Mouse (Mus musculus) forebrain, embryonic 11.5 days (tissue): ENCODE measurements around the gene Trmt112. TPM values are rescaled to one million over a fixed set of nuclear protein-coding genes. Genes with fewer than 3 reads are reported as not detected.
"Not testable (repeated sequence)": the region's sequence is repeated elsewhere in the genome, so short reads cannot be mapped to it uniquely, and the experiment has no call there.

ENCODE experiments used
- ATAC-seq: fragments of 200-750 bp; cut with Nextera tagmentation; replicated peaks from 2 replicates; pipeline ENCODE4 v1.8.0; 2017; ENCODE audit warnings: moderate TSS enrichment; ENCODE audit not compliant: low FRiP score
- DNase-seq: peaks from one replicate; pipeline ENCODE4 v3.0.0-alpha.2; 2017; ENCODE audit warnings: low spot score
- H3K27ac ChIP-seq: fragments of 300-500 bp; sonication (generic); 2 replicates; pipeline ENCODE4 v1.5.1; 2014; ENCODE audit warnings: low read depth, low read length
- H3K27me3 ChIP-seq: fragments of 300-500 bp; sonication (generic); 2 replicates; pipeline ENCODE4 v1.6.1; 2014; ENCODE audit warnings: mild to moderate bottlenecking, low read length, mixed read lengths; ENCODE audit not compliant: control insufficient read depth, insufficient read depth
- H3K36me3 ChIP-seq: fragments of 300-500 bp; sonication (generic); 2 replicates; pipeline ENCODE4 v1.6.1; 2014; ENCODE audit warnings: mild to moderate bottlenecking, low read length, moderate library complexity, mixed read lengths; ENCODE audit not compliant: control insufficient read depth, insufficient read depth
- H3K4me1 ChIP-seq: fragments of 300-500 bp; sonication (generic); replicated peaks from 2 replicates; pipeline ENCODE4 v1.6.1; 2014; ENCODE audit warnings: low read length, mixed read lengths; ENCODE audit not compliant: control insufficient read depth, insufficient read depth
- H3K4me2 ChIP-seq: fragments of 300-500 bp; sonication (generic); 2 replicates; pipeline ENCODE4 v1.6.1; 2014; ENCODE audit warnings: low read depth, mild to moderate bottlenecking, low read length, moderate library complexity, mixed read lengths; ENCODE audit not compliant: severe bottlenecking
- H3K4me3 ChIP-seq: fragments of 300-500 bp; sonication (generic); 2 replicates; pipeline ENCODE4 v1.5.1; 2014; ENCODE audit warnings: low read depth, low read length
- H3K9ac ChIP-seq: fragments of 300-500 bp; sonication (generic); 2 replicates; pipeline ENCODE4 v1.6.1; 2014; ENCODE audit warnings: low read length
- H3K9me3 ChIP-seq: fragments of 300-500 bp; sonication (generic); 2 replicates; pipeline ENCODE4 v1.6.1; 2016; ENCODE audit warnings: low read length, mixed read lengths; ENCODE audit not compliant: control insufficient read depth
- WGBS: fragments of 180-500 bp; shearing (Covaris S2); extraction: QIAGEN DNeasy Blood & Tissue Kit; methylation state at CpG from one replicate; pipeline ENCODE4 v1.1.7; 2014; 5-methylcytosine and 5-hydroxymethylcytosine counted together
- polyA plus RNA-seq: library from polyadenylated mRNA; unstranded; fragments of >200 nt; fragmentation: Nextera tagmentation; extraction: Ambion mirVana; gene quantifications from 2 replicates; pipeline ENCODE4 v1.2.1, GENCODE M21; 2014

Trmt112 gene
- polyA plus RNA-seq, 1 experiment from 2014 or later, result 152 TPM

DNA sequence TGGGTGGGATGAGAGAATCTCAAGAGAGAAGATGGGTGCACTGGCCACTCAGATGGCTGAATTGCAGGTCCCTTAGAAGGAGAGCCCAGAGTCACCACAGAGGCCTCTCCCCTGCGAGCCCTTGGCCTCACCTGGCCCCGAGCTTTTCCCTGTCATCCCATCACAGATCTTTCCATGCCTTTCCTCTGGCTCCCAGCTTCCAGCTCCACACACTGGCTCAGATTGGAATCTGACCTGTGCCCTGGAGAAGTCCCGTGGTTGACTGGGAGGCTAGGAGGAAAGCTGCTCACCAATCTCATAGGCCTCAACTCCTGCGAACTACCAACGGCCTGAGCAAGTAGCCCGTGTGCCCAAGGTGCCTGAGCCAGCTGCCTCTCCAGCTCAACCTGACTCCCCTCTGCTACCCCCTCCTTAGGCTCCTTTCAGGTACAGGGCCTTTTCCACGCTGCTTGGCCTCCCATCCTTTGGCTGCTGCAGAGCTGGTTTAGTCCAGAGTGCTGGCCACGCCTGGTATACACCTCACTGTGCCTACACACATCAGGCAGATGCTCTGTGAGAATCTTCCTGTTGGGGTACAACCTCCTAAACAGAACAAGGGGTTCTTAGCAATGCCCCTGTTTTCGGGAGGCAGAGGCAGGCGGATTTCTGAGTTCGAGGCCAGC is 3.9 kb upstream of the Trmt112 start:
- Histone ChIP-seq H3K4me2 (no peak overlapping the region), H3K4me1 (peaks cover 12% of the 10 kb centered on the region; the same call in 1 of the 2 replicates), H3K27ac (no peak overlapping the region), H3K9me3 (no peaks in the 10 kb centered on the region), H3K36me3 (peaks cover 4% of the 10 kb centered on the region), H3K9ac (no peak overlapping the region), H3K27me3 (no peaks in the 10 kb centered on the region), H3K4me3 (no peak overlapping the region)
- DNase-seq (no peak), ATAC-seq (no peak)
- 94% methylated on average over 11 of the region's 11 CpGs for WGBS

DNA sequence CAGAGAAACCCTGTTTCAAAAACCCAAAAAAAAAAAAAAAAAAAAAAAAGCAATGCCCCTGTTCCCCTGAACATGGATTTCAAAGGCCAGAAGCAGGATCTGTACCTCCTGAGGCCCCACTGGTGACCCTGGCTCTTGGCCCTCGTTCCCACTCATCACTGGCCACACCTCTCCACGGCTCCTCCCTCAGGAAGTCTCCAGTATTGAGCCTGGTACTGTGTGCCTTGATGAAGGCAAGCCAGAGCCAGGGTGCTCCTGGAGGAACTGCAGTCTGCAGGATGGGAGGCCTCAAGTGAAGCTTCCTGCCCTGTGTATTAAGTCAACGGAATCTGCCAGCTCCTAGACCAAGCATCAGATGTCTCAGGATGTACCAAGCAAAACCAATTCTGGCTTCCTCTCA is 3.3 kb upstream of the Trmt112 start:
- Histone ChIP-seq H3K27ac (no peak overlapping the region), H3K4me1 (peaks cover 15% of the 10 kb centered on the region), H3K36me3 (peaks cover 4% of the 10 kb centered on the region), H3K9me3 (no peaks in the 10 kb centered on the region), H3K4me2 (no peak overlapping the region), H3K9ac (no peak overlapping the region), H3K4me3 (no peak overlapping the region), H3K27me3 (no peaks in the 10 kb centered on the region)
- ATAC-seq, result no peak
- 88% methylated on average over 3 of the region's 3 CpGs for WGBS
- peak; percentile 47 for DNase-seq

DNA sequence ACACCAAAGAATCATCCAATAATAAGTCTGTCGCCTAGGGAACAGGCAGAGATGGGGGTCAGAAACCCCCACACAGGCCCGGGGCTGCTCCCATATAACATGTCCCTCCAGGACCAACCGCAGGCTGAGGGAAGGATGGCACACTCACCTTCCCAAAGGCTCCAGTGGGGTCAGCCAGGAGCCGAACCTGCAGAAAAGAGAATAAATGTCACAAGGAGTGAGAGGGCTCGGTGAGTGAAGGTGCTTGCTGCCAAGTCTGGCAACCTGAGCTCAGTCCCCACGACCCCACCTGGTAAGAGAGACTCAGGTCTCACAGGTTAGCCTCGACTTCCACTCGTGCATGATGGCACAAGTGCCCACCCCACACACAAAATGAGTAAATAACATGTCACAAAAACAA is 2.4 kb upstream of the Trmt112 start:
- WGBS, result 89% methylated on average over 8 of the region's 8 CpGs
- Histone ChIP-seq H3K36me3 (peaks cover 4% of the 10 kb centered on the region), H3K4me3 (no peak overlapping the region), H3K27me3 (no peaks in the 10 kb centered on the region), H3K4me2 (no peak overlapping the region), H3K9ac (no peak overlapping the region), H3K9me3 (no peaks in the 10 kb centered on the region), H3K4me1 (peaks cover 15% of the 10 kb centered on the region), H3K27ac (no peak overlapping the region)
- DNase-seq (no peak), ATAC-seq (no peak)

DNA sequence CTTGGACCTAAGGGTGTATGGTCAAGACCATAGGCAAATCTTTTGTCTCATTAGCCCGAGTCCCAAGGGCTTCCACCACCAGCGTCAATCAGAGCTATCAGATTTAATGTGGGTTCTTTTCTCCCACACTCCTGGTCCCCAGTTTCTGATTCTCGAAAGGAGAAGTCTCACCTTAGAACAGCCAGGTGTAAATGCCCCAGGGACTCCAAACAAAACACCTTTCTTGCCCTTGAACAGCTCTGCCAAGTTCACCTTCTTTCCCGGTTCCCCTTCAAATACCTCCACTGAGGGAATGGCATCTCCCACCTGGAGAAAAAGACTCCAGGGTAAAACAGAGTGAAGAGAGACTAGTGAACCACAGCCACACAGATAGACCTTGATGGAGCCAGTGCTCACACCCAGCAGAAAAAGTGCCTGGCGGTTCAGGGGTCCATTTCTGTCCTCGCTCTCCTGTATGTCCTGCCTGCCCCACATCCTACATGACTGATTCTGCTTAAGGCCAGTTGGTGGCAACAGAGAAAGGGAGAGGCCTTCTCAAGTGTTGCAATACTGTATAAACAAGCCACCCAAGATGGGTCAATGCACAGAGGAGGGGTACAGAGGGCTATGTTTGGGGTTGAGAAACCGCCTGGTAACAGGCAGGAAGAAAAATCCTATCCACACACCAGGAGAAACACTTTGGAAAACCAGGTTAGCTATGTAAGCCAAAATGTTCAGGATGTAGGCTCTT is 1.5 kb upstream of the Trmt112 start:
- H3K4me3 ChIP-seq, result no peak overlapping the region
- H3K4me2 ChIP-seq, result peak overlapping the region; percentile 93
- H3K4me1 ChIP-seq, result peaks cover 15% of the 10 kb centered on the region
- no peak overlapping the region for H3K9ac ChIP-seq
- no peak for DNase-seq
- ATAC-seq, result no peak
- H3K27me3 ChIP-seq, result no peaks in the 10 kb centered on the region
- H3K36me3 ChIP-seq, result peaks cover 9% of the 10 kb centered on the region
- WGBS, result 89% methylated on average over 7 of the region's 7 CpGs
- H3K27ac ChIP-seq, result no peak overlapping the region
- H3K9me3 ChIP-seq, result no peaks in the 10 kb centered on the region

DNA sequence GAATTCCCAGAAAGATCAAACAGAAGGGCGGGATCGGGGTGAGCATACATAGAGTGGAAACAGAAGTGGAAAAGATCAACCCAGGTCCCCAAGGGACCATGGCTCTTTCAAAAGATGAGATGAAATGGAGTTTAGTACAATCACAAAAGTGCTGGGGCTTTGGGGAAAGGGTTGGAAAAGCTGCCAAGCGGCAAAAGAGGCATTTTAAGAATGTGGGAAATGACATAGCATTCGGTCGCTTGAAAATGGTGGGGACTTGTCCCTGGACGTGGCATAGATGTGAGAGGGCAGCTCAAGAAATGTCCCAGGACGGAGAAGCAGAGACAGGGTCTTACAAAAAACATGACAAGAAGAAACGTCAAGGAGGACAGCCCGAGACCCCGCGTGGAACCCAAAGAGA is 477 bp upstream of the Trmt112 start:
- H3K9ac ChIP-seq, result peak overlapping the region; percentile 67
- DNase-seq (no peak), ATAC-seq (no peak)
- no peaks in the 10 kb centered on the region for H3K27me3 ChIP-seq
- WGBS, result 16% methylated on average over 11 of the region's 11 CpGs
- H3K27ac ChIP-seq, result peak overlapping the region; percentile 96
- H3K4me1 ChIP-seq, result peaks cover 15% of the 10 kb centered on the region
- H3K4me3 ChIP-seq, result peak overlapping the region; percentile 65
- no peaks in the 10 kb centered on the region for H3K9me3 ChIP-seq
- peaks cover 11% of the 10 kb centered on the region for H3K36me3 ChIP-seq
- H3K4me2 ChIP-seq, result peak overlapping the region; percentile 93

DNA sequence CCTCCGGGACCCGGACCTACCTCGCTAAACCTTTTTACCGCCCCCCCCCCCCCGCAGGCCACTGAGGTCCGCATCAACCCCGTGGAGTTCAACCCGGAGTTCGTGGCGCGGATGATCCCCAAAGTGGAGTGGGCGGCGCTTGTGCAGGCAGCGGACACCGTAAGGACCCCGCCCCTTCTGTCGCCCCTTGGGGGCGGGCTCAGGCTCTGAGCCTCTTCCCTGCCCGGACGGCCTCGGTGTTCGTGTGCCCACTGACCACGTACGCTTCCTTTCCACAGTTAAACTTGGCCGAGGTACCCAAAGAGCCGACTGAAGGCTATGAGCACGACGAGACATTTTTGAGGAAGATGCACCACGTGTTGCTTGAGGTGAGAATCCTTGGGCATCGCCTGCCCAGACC is 808 bp downstream of the Trmt112 start:
- peak overlapping the region; percentile 67 for H3K9ac ChIP-seq
- peaks cover 15% of the 10 kb centered on the region for H3K4me1 ChIP-seq
- peak overlapping the region; percentile 65 for H3K4me3 ChIP-seq
- not testable (repeated sequence) for H3K9me3 ChIP-seq, H3K27me3 ChIP-seq
- DNase-seq, result peak; percentile 76
- H3K4me2 ChIP-seq, result peak overlapping the region; percentile 93
- under 1% methylated on average over 30 of the region's 30 CpGs for WGBS
- ATAC-seq, result peak; percentile 42
- peaks cover 11% of the 10 kb centered on the region for H3K36me3 ChIP-seq
- peak overlapping the region; percentile 96 for H3K27ac ChIP-seq

DNA sequence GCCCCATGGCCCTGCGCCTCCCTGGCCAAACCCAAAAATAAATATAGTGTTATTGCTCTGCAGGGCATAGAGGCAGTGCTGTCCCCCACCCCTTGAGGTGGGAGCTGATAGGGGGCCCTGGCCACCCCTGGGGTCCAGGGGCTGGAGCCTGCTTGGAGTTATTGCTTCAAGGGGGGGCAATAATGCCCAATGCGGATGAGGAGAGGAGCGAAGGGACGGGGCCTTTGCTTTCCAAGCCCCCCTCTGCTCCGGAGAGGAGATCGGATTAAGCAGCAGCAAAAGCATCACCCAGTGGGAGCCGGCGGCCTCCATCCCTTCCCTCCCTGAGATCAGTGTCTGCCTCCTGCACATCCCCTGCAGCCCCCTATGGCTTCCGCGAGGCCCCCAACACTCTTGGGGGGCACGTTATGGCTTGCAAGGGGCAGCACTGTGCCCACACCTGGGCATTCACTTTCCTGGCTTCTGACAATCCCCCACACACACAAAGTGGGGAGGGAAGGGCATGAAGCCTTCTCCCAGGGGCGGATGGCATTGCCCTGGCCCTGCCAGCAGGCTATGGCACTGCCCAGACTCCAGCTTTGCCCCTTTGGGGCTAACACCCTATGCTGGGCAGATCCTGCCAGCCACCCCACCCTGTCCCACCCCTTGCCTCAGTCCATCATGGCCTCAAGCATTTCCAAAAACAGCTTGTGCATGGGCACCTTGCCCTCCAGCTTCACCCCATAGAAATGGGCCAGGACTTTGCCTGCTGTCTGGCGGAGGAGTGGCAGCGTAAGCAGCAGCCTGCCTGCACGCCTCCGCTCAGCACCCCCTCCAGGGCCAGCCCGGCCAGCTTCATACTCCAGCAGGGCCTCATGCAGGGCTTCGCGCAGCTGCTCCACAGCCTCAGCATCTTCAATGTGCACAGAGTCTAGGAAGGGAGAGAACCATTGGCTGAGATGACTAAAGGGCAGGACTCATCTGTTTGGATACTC is 1.9 kb downstream of the Trmt112 start:
- H3K4me3 ChIP-seq, result peak overlapping the region; percentile 65
- WGBS, result 80% methylated on average over 19 of the region's 19 CpGs
- peaks cover 10% of the 10 kb centered on the region for H3K36me3 ChIP-seq
- H3K4me1 ChIP-seq, result peaks cover 15% of the 10 kb centered on the region
- peak; percentile 53 for DNase-seq
- 0 out of 2 replicates have a peak overlapping the region, but pooled peaks have one; percentile 27 for H3K9ac ChIP-seq
- ATAC-seq, result no peak
- H3K9me3 ChIP-seq, result no peaks in the 10 kb centered on the region
- no peaks in the 10 kb centered on the region for H3K27me3 ChIP-seq
- peak overlapping the region; percentile 93 for H3K4me2 ChIP-seq
- no peak overlapping the region for H3K27ac ChIP-seq

DNA sequence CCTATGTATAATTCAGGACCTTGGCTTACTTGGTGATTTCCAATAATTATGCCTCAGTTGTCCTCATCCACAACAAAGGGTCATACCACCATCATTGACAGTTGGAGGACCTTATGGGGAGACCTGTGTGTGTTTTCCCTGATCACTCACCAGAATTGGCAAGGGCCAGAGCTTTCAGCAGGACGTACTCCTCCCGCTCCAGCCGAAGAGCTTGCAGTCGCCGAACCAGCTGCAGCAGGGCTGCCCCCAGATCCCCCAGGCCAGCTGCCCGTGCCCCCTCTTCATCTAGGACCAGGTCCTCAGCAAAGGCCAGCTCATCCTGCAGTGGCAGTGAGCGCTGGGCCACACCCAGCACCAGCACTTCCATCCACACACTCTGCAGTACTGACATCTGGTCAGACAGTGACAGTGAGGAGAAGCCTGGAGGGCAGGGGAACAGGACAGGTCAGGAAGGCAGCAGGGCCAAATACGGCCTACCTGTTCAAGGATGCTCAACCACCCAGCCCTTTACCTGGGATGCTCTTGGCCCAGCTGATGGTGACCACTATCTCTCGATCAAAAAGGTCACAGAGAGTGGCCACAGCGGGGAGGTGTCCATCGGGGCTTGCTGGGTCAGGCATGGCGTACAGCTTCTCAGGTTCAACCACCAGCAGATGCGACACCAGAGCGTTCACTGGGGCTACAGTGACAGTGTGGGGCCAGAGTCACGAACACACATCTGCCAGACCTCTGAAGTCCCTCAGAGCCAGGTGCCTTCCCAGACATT is 2.9 kb downstream of the Trmt112 start:
- Histone ChIP-seq H3K4me3 (no peak overlapping the region), H3K9ac (no peak overlapping the region), H3K4me1 (peaks cover 15% of the 10 kb centered on the region), H3K4me2 (no peak overlapping the region), H3K27me3 (no peaks in the 10 kb centered on the region), H3K27ac (no peak overlapping the region), H3K9me3 (no peaks in the 10 kb centered on the region), H3K36me3 (peaks cover 7% of the 10 kb centered on the region; the same call in 1 of the 2 replicates)
- 92% methylated on average over 15 of the region's 15 CpGs for whole genome bisulfite sequencing
- ATAC-seq (no peak), DNase-seq (peak; percentile 52)
